Mouse (Mus musculus) splenic B cell, adult 2 months (primary cell): ENCODE data around the gene Pycr2.

Experiments used
- DNase-seq: peaks from one replicate; pipeline ENCODE4 v3.0.0-alpha.2; 2011; ENCODE audit warnings: low read depth, low spot score
- H3K27me3 ChIP-seq: 2 replicates; pipeline ENCODE4 v1.6.1; 2012; ENCODE audit warnings: mild to moderate bottlenecking, low read length, moderate library complexity, mixed read lengths; ENCODE audit not compliant: control insufficient read depth, poor library complexity, insufficient read depth, severe bottlenecking
- H3K36me3 ChIP-seq: 2 replicates; pipeline ENCODE4 v1.6.1; 2012; ENCODE audit warnings: mild to moderate bottlenecking, low read length, moderate library complexity, mixed read lengths; ENCODE audit not compliant: control insufficient read depth, poor library complexity, insufficient read depth, severe bottlenecking

The Pycr2 gene

GRCm38 (mm10) chr1:180904039-180904814, at the start of gene Pycr2:
Gene Pycr2 (plus strand): TSS chr1:180904293.
- no peaks in the 10 kb centered on the region for H3K27me3 ChIP-seq
- peak; percentile 94 for DNase-seq
- H3K36me3 ChIP-seq, result peaks cover 5% of the 10 kb centered on the region

GRCm38 (mm10) chr1:180858763-180859162, 45.3 kb upstream of the Pycr2 start:
- DNase-seq, result no peak
- Histone ChIP-seq H3K36me3 (peaks cover 25% of the 10 kb centered on the region), H3K27me3 (no peaks in the 10 kb centered on the region)

- Histone ChIP-seq H3K27me3 (no peaks in the 10 kb centered on the region), H3K36me3 (peaks cover 24% of the 10 kb centered on the region)
- DNase-seq, result no peak
These were observed 44.1 kb upstream of the Pycr2 start for GRCm38 (mm10) chr1:180860030-180860429.

GRCm38 (mm10) chr1:180863606-180864005, 40.5 kb upstream of the Pycr2 start:
- Histone ChIP-seq H3K36me3 (peaks cover 34% of the 10 kb centered on the region), H3K27me3 (no peaks in the 10 kb centered on the region)
- DNase-seq, result peak; percentile 75

GRCm38 (mm10) chr1:180866001-180866400, 38.1 kb upstream of the Pycr2 start:
- Histone ChIP-seq H3K36me3 (peaks cover 24% of the 10 kb centered on the region), H3K27me3 (no peaks in the 10 kb centered on the region)
- DNase-seq, result no peak

GRCm38 (mm10) chr1:180870122-180870650, 33.9 kb upstream of the Pycr2 start:
- DNase-seq, result no peak
- H3K27me3 ChIP-seq, result no peaks in the 10 kb centered on the region
- peaks cover 10% of the 10 kb centered on the region for H3K36me3 ChIP-seq

GRCm38 (mm10) chr1:180873861-180874484, 30.1 kb upstream of the Pycr2 start:
- Histone ChIP-seq H3K36me3 (no peaks in the 10 kb centered on the region), H3K27me3 (no peaks in the 10 kb centered on the region)
- DNase-seq, result peak; percentile 91

GRCm38 (mm10) chr1:180874615-180875014, 29.5 kb upstream of the Pycr2 start:
- Histone ChIP-seq H3K36me3 (no peaks in the 10 kb centered on the region), H3K27me3 (no peaks in the 10 kb centered on the region)
- no peak for DNase-seq

GRCm38 (mm10) chr1:180875126-180875525, 29.0 kb upstream of the Pycr2 start:
- Histone ChIP-seq H3K36me3 (no peaks in the 10 kb centered on the region), H3K27me3 (no peaks in the 10 kb centered on the region)
- DNase-seq, result peak; percentile 70

GRCm38 (mm10) chr1:180877466-180877865, 26.6 kb upstream of the Pycr2 start:
- no peak for DNase-seq
- Histone ChIP-seq H3K36me3 (no peaks in the 10 kb centered on the region), H3K27me3 (no peaks in the 10 kb centered on the region)

- no peaks in the 10 kb centered on the region for H3K27me3 ChIP-seq
- DNase-seq, result no peak
- H3K36me3 ChIP-seq, result no peaks in the 10 kb centered on the region
These were observed 22.3 kb upstream of the Pycr2 start for GRCm38 (mm10) chr1:180881768-180882167.

- H3K36me3 ChIP-seq, result no peaks in the 10 kb centered on the region
- no peaks in the 10 kb centered on the region for H3K27me3 ChIP-seq
- DNase-seq, result no peak
These were observed 20.4 kb upstream of the Pycr2 start for GRCm38 (mm10) chr1:180883731-180884130.

GRCm38 (mm10) chr1:180884484-180884883, 19.6 kb upstream of the Pycr2 start:
- Histone ChIP-seq H3K27me3 (no peaks in the 10 kb centered on the region), H3K36me3 (no peaks in the 10 kb centered on the region)
- peak; percentile 19 for DNase-seq

GRCm38 (mm10) chr1:180888556-180889042, 15.5 kb upstream of the Pycr2 start:
- peak; percentile 26 for DNase-seq
- no peaks in the 10 kb centered on the region for H3K27me3 ChIP-seq
- no peaks in the 10 kb centered on the region for H3K36me3 ChIP-seq

- Histone ChIP-seq H3K36me3 (no peaks in the 10 kb centered on the region), H3K27me3 (no peaks in the 10 kb centered on the region)
- DNase-seq, result no peak
These were observed 14.9 kb upstream of the Pycr2 start for GRCm38 (mm10) chr1:180889172-180889571.
